Mouse (Mus musculus) CH12F3 (cell line): Measurements from ENCODE around the gene Olfr1450.
"Not testable (repeated sequence)": the region's sequence is repeated elsewhere in the genome, so short reads cannot be mapped to it uniquely, and the experiment has no call there.

Experiments
- in situ Hi-C: fragments of 300-500 bp; cut with MboI; formaldehyde crosslinking; loops from 2 replicates; pipeline ENCODE4 v1.14.3; 2020; ENCODE audit warnings: low sequenced_read_pairs

Olfr1450 gene

DNA sequence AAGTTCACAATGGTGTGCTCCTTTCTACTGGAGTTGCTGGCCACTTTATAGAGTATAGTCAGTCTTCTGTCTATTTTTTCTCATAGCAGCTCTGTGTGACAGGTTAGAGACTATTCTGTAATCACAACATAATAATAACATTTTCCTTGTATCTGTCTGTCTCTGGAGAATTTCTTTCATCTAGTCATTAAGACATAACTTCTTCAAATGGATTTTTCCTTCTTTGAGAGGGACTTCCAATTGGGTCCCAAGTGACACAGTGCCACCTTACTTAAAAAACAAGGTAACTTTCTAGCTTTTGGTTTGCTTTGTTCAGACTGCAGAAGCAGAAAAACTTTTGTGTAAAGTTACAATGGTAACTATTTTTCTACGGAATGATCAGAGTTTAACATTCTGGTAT is at the start of gene Olfr1450:
Olfr1450 (plus strand) TSS at position 301 of the 400 bp plus-strand sequence.
- in situ Hi-C loops: no loop called here

- in situ Hi-C loops: no loop called here
Observed at GRCm38 (mm10) chr19:12903643-12904042, 46.4 kb upstream of the Olfr1450 start, which contains the start of gene Olfr1447. Gene Olfr1447, minus strand, starts transcription at chr19:12903743.

GRCm38 (mm10) chr19:12924319-12924718 is 25.7 kb upstream of the Olfr1450 start, which contains the start of gene Olfr1448:
Gene Olfr1448, minus strand, starts transcription at chr19:12924419.
- in situ Hi-C loops: no loop called here

- in situ Hi-C loops: no loop called here
Observed at GRCm38 (mm10) chr19:12930540-12930939, 19.5 kb upstream of the Olfr1450 start, which contains the start of gene Olfr1449. Gene Olfr1449, plus strand, starts transcription at chr19:12930840.

- in situ Hi-C loops: not testable (repeated sequence)
Observed at GRCm38 (mm10) chr19:12970082-12970481, 20.0 kb downstream of the Olfr1450 start.

GRCm38 (mm10) chr19:12992316-12992715 is 42.3 kb downstream of the Olfr1450 start:
- in situ Hi-C loops: not testable (repeated sequence)

DNA sequence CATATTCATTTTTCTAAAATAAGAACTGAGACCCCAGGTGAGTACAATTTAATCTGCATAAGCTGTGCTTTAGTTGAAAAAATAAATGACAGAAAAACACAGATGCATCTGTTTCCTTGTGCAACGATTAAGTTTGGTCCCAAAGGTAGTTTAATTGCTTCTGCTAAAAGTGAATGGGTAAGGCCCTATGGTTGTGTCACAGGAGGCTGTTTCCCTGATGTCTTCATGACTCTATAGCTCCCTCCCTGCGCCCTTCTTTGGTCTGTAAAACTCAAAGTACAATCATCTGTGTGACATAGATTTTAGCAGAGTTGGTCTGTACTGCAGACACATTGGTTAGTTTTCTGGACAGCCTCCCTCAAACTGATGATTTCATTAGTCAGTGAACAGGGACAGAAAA is 44.7 kb downstream of the Olfr1450 start, which contains the start of gene Olfr1451:
Olfr1451 (plus strand) TSS at position 301 of the 400 bp plus-strand sequence.
- in situ Hi-C loops: no loop called here
